Mouse (Mus musculus): ENCODE data around the gene Icosl. TPM values are rescaled to one million over a fixed set of nuclear protein-coding genes. Genes with fewer than 3 reads are reported as not detected.
A peak's percentile ranks its signal among the peaks of the same experiment; 100 is the strongest.
"Not testable (repeated sequence)": the region's sequence is repeated elsewhere in the genome, so short reads cannot be mapped to it uniquely, and the experiment has no call there.

The Icosl gene
- total RNA-seq, 2 experiments from 2014 or later, result 2.6 to 3.5 TPM

GRCm38 (mm10) chr10:78105548-78105947 lies 36.4 kb downstream of the Icosl start:
- peak; percentile 48 to 51 for DNase-seq (ENCODE audit: low spot score in 2 of 2)

GRCm38 (mm10) chr10:78114521-78115092 lies 45.5 kb downstream of the Icosl start:
- no peak for DNase-seq (ENCODE audit: low spot score in 2 of 2)

GRCm38 (mm10) chr10:78115153-78115552 lies 46.1 kb downstream of the Icosl start:
- DNase-seq (ENCODE audit: low spot score in 2 of 2), result no peak

GRCm38 (mm10) chr10:78119422-78119821 lies 50.3 kb downstream of the Icosl start:
- DNase-seq (ENCODE audit: low spot score in 2 of 2), result no peak

- DNase-seq (ENCODE audit: low spot score in 2 of 2), result not testable (repeated sequence)
Measured at GRCm38 (mm10) chr10:78124137-78124536, 55.0 kb downstream of the Icosl start.

GRCm38 (mm10) chr10:78125061-78125460 lies 56.0 kb downstream of the Icosl start:
- DNase-seq (ENCODE audit: low spot score in 2 of 2), result not testable (repeated sequence)

- DNase-seq (ENCODE audit: low spot score in 2 of 2), result no peak
Measured at GRCm38 (mm10) chr10:78126311-78126710, 57.2 kb downstream of the Icosl start.

GRCm38 (mm10) chr10:78127046-78127870 lies 58.2 kb downstream of the Icosl start:
- no peak for DNase-seq (ENCODE audit: low spot score in 2 of 2)

GRCm38 (mm10) chr10:78127931-78128330 lies 58.8 kb downstream of the Icosl start:
- DNase-seq (ENCODE audit: low spot score in 2 of 2), result no peak

GRCm38 (mm10) chr10:78128647-78129046 lies 59.5 kb downstream of the Icosl start:
- no peak for DNase-seq (ENCODE audit: low spot score in 2 of 2)

GRCm38 (mm10) chr10:78129423-78129822 lies 60.3 kb downstream of the Icosl start:
- DNase-seq (ENCODE audit: low spot score in 2 of 2), result peak; percentile 29 to 53

- DNase-seq (ENCODE audit: low spot score in 2 of 2), result no peak
Measured at GRCm38 (mm10) chr10:78129998-78130397, 60.9 kb downstream of the Icosl start.

Other genes starting within 250 kb of the Icosl start
- not detected for gene Krtap10-4, start 242.2 kb upstream of the Icosl start, total RNA-seq (2021)
- not detected for gene Krtap10-10, start 233.4 kb upstream of the Icosl start, total RNA-seq (2021)
- gene Gm36176, start 222.5 kb upstream of the Icosl start, total RNA-seq (2021), result not detected
- not detected for gene Gm10318, start 216.4 kb upstream of the Icosl start, total RNA-seq (2021)
- not detected for gene Gm3285, start 207.3 kb upstream of the Icosl start, total RNA-seq (2021)
- 10 to 100 TPM; 19.2 to 20.6 TPM for gene Lrrc3, start 166.8 kb upstream of the Icosl start, total RNA-seq (2021)
- gene Trpm2, start 98.7 kb upstream of the Icosl start, total RNA-seq (2021), result 10 to 100 TPM; 26.0 to 27.3 TPM
- gene 1810043G02Rik, start 90.8 kb upstream of the Icosl start, total RNA-seq (2021), result 10 to 100 TPM; 32.7 to 42.5 TPM
- gene Pfkl, start 59.2 kb upstream of the Icosl start, total RNA-seq (2021), result 100 to 1,000 TPM; 112 to 116 TPM
- not detected for gene Dnmt3l, start 27.4 kb upstream of the Icosl start, total RNA-seq (2021)
- gene Aire, start 25.7 kb upstream of the Icosl start, total RNA-seq (2021), result under 1 TPM; 0.36 to 0.50 TPM
- gene D10Jhu81e, start 100.5 kb downstream of the Icosl start, total RNA-seq (2021), result 10 to 100 TPM; 90.8 to 97.1 TPM
- 10 to 100 TPM; 18.1 to 21.0 TPM for gene Pwp2, start 115.8 kb downstream of the Icosl start, total RNA-seq (2021)
- gene Trappc10, start 175.3 kb downstream of the Icosl start, total RNA-seq (2021), result 10 to 100 TPM; 74.0 to 78.5 TPM